Mouse (Mus musculus) limb, embryonic 14.5 days (tissue): ENCODE results near the gene Ralgapa2. TPM values are rescaled to one million over a fixed set of nuclear protein-coding genes. Genes with fewer than 3 reads are reported as not detected.

Experiments used
- ATAC-seq: fragments of 200-750 bp; cut with Nextera tagmentation; 2 replicates; pipeline ENCODE4 v1.8.0; 2017; ENCODE audit warnings: low read depth, moderate number of reproducible peaks, moderate TSS enrichment; ENCODE audit not compliant: low FRiP score
- DNase-seq: peaks from one replicate; pipeline ENCODE4 v3.0.0-alpha.2; 2015; ENCODE audit warnings: low spot score
- H3K27ac ChIP-seq: fragments of 300-500 bp; sonication (generic); replicated peaks from 2 replicates; pipeline ENCODE4 v1.5.1; 2014; ENCODE audit warnings: low read depth, mild to moderate bottlenecking, low read length, moderate library complexity, mixed read lengths
- H3K27me3 ChIP-seq: fragments of 300-500 bp; sonication (generic); 2 replicates; pipeline ENCODE4 v1.6.1; 2014; ENCODE audit warnings: low read length, mixed read lengths; ENCODE audit not compliant: control insufficient read depth, insufficient read depth
- H3K36me3 ChIP-seq: fragments of 300-500 bp; sonication (generic); 2 replicates; pipeline ENCODE4 v1.6.1; 2014; ENCODE audit warnings: mild to moderate bottlenecking, low read length, moderate library complexity, mixed read lengths; ENCODE audit not compliant: control insufficient read depth, insufficient read depth
- H3K4me1 ChIP-seq: fragments of 300-500 bp; sonication (generic); 2 replicates; pipeline ENCODE4 v1.6.1; 2014; ENCODE audit warnings: antibody characterized with exemption, low read length, mixed read lengths; ENCODE audit not compliant: control insufficient read depth, insufficient read depth
- H3K4me2 ChIP-seq: fragments of 300-500 bp; sonication (generic); replicated peaks from 2 replicates; pipeline ENCODE4 v1.6.1; 2014; ENCODE audit warnings: low read depth, mild to moderate bottlenecking, low read length, moderate library complexity; ENCODE audit not compliant: severe bottlenecking
- H3K4me3 ChIP-seq: fragments of 300-500 bp; sonication (generic); replicated peaks from 2 replicates; pipeline ENCODE4 v1.5.1; 2014; ENCODE audit warnings: low read length
- H3K9ac ChIP-seq: fragments of 300-500 bp; sonication (generic); 2 replicates; pipeline ENCODE4 v1.6.1; 2014; ENCODE audit warnings: mild to moderate bottlenecking, low read depth, low read length, moderate library complexity; ENCODE audit not compliant: severe bottlenecking
- H3K9me3 ChIP-seq: fragments of 300-500 bp; sonication (generic); 2 replicates; pipeline ENCODE4 v1.6.1; 2016; ENCODE audit warnings: low read length; ENCODE audit not compliant: control insufficient read depth
- POLR2A ChIP-seq: fragments of 200-500 bp; IDR thresholded peaks from 2 replicates; pipeline ENCODE4 v1.8.0; 2012; ENCODE audit warnings: inconsistent platforms, mild to moderate bottlenecking, moderate library complexity, borderline replicate concordance; ENCODE audit not compliant: insufficient read depth, insufficient read length; ENCODE audit errors: extremely low read depth
- WGBS: fragments of 180-500 bp; shearing (Covaris S2); extraction: QIAGEN DNeasy Blood & Tissue Kit; methylation state at CpG from one replicate; pipeline ENCODE4 v1.1.7; 2014; 5-methylcytosine and 5-hydroxymethylcytosine counted together
- polyA plus RNA-seq, 2 experiments: library from polyadenylated mRNA; depleted of rRNA in 1 of 2; stranded (reverse) in 1 of 2; unstranded in 1 of 2; fragments of >200 nt; fragmentation: Nextera tagmentation in 1 of 2; extraction: Ambion mirVana in 1 of 2; gene quantifications; 2 replicates each; pipeline versions ENCODE4 v1.2.1 to v1.2.3; 2012 to 2014

Ralgapa2 gene
- polyA plus RNA-seq, 2 experiments, result 4.1 TPM

DNA sequence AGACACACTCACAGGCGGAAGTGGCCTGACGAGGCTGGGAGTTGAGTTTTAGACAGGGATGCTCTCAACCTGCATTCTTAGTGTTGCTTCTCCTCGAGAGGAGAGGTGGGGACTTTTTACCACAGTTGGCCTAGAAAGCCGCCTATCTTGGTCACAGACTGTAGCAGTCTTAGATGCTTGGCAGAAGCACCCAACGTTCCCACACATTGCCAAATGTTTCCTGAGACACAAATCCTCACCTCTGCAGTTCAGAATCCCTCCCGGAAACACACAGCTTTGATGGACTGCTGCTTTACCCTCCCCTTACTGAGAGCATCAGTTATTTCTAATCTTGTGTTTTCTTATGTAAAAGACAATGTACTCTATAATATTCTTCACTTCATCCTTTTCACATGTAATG lies 155.6 kb downstream of the Ralgapa2 start:
- H3K4me1 ChIP-seq, result no peaks in the 10 kb centered on the region
- H3K36me3 ChIP-seq, result no peaks in the 10 kb centered on the region
- no peak overlapping the region for H3K4me3 ChIP-seq
- no peak overlapping the region for H3K27ac ChIP-seq
- no peak for ATAC-seq
- H3K4me2 ChIP-seq, result no peak overlapping the region
- TF ChIP-seq POLR2A, result no peak
- DNase-seq, result no peak
- H3K9ac ChIP-seq, result no peak overlapping the region
- H3K27me3 ChIP-seq, result no peaks in the 10 kb centered on the region
- H3K9me3 ChIP-seq, result no peaks in the 10 kb centered on the region
- 77% methylated on average over 6 of the region's 6 CpGs for WGBS

DNA sequence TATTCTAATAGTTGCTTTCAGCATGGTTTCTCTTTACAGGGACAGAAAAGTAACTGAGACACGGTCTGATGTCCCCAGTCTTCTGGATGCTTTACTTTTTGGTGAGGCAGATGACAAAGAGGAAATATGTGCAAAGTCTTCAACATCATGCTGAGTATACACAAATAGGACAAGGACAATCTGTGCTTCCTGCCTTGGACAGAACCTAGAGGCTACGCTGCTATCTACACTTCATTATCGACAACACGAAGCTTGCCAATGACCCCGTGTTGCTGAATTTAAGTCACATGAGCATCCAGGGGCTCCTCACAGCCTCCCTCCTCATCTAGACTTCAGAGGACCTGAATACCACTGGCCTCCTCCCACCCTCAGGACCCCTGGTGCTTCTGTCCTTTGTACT lies 161.9 kb downstream of the Ralgapa2 start:
- Histone ChIP-seq H3K27me3 (no peaks in the 10 kb centered on the region), H3K4me1 (no peaks in the 10 kb centered on the region), H3K9me3 (no peaks in the 10 kb centered on the region), H3K9ac (no peak overlapping the region), H3K36me3 (no peaks in the 10 kb centered on the region; the same call in 1 of the 2 replicates), H3K27ac (no peak overlapping the region), H3K4me2 (no peak overlapping the region), H3K4me3 (no peak overlapping the region)
- no peak for DNase-seq
- TF ChIP-seq POLR2A, result no peak
- ATAC-seq, result no peak
- WGBS, result 97% methylated on average over 5 of the region's 5 CpGs

DNA sequence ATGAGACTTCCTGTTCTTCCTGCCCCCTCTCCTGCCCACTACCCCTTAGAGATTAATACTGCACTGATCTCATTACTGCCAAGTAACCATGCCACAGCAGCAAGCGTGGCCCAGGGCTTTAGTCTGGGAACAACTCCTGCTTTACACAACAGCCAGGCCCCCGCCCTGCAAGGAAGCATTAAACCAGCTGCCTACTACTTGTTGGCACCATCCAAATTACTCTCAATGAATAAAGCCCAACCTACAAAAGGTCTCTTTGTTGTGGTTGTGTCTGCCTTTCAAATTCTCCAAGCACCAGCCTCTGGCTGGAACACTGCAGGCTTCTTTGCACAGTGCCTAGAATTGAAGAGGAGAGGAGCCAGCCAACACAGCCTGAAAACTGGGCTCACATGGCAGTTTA lies 164.2 kb downstream of the Ralgapa2 start:
- Histone ChIP-seq H3K36me3 (no peaks in the 10 kb centered on the region; the same call in 1 of the 2 replicates), H3K4me3 (no peak overlapping the region), H3K9me3 (no peaks in the 10 kb centered on the region), H3K27me3 (no peaks in the 10 kb centered on the region), H3K27ac (no peak overlapping the region), H3K4me2 (no peak overlapping the region), H3K9ac (no peak overlapping the region), H3K4me1 (no peaks in the 10 kb centered on the region)
- 69% methylated on average over 2 of the region's 2 CpGs for WGBS
- ATAC-seq, result no peak
- no peak for TF ChIP-seq POLR2A
- no peak for DNase-seq

DNA sequence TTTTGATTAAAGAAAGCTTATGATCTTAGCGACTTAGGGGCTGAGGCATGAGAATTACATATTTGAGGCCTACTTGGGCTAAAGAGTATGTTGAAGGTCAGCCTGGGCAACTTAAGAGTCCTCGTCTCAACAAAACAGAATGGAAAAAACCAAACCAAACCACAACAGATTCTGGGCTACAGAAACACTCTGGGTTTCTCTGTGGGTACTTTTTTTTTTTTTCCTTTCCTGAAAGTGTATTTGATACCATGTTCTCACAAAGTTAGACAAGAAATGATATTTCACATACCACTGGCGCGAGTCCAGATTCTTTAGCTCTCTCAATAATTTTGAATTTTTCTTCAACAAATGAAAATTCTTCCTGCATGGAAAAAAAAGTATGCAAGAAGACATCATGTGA lies 172.1 kb downstream of the Ralgapa2 start:
- 93% methylated on average over 4 of the region's 4 CpGs for WGBS
- DNase-seq, result no peak
- H3K9me3 ChIP-seq, result no peaks in the 10 kb centered on the region
- no peak overlapping the region for H3K27ac ChIP-seq
- no peaks in the 10 kb centered on the region for H3K4me1 ChIP-seq
- H3K4me2 ChIP-seq, result no peak overlapping the region
- H3K36me3 ChIP-seq, result 0 out of 2 replicates have a peak, but pooled peaks cover 6% of the 10 kb centered on the region
- TF ChIP-seq POLR2A, result no peak
- no peaks in the 10 kb centered on the region for H3K27me3 ChIP-seq
- ATAC-seq, result no peak
- no peak overlapping the region for H3K9ac ChIP-seq
- no peak overlapping the region for H3K4me3 ChIP-seq

DNA sequence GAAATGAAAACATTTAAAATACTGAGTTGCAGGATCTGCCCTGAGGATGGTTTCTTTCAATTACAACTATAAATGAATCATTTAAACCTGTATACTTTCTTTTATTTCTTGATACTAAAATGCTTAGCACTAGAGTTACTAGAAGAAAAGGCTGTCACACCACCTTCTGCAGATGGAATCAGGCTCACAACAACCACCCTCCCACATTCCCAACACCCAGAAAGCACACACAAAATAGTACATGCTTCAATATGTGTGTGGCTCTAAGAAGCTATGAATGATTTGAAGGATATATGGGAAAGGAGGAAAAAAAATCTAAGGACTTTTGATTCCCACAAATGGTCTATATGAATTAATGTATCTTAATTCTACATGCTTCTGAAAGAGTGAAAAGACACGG lies 174.6 kb downstream of the Ralgapa2 start:
- no peak for ATAC-seq
- 64% methylated on average over 1 of the region's 1 CpGs for WGBS
- no peak for TF ChIP-seq POLR2A

More for the DNA sequence above, 174.6 kb downstream of the Ralgapa2 start:
- no peak for DNase-seq
- Histone ChIP-seq H3K27me3 (no peaks in the 10 kb centered on the region), H3K9ac (no peak overlapping the region), H3K36me3 (0 out of 2 replicates have a peak, but pooled peaks cover 5% of the 10 kb centered on the region), H3K27ac (no peak overlapping the region), H3K4me2 (no peak overlapping the region), H3K4me3 (no peak overlapping the region), H3K9me3 (no peaks in the 10 kb centered on the region), H3K4me1 (no peaks in the 10 kb centered on the region)
